Mouse (Mus musculus) G1E (cell line): ENCODE results near the gene Plxna2.

ENCODE experiments used
- CTCF ChIP-seq: IDR thresholded peaks from 2 replicates; pipeline ENCODE4 v1.5.1; 2012; ENCODE audit warnings: low read depth, low read length, inconsistent platforms, mixed read lengths
- GATA1 ChIP-seq: IDR thresholded peaks from 2 replicates; pipeline ENCODE4 v1.6.1; 2012; ENCODE audit warnings: borderline replicate concordance, low read length, inconsistent platforms, mixed read lengths
- GATA2 ChIP-seq: IDR thresholded peaks from 2 replicates; pipeline ENCODE4 v1.6.1; 2012; ENCODE audit warnings: low read depth, low read length, inconsistent platforms, borderline replicate concordance
- POLR2AphosphoS5 ChIP-seq: IDR thresholded peaks from 2 replicates; pipeline ENCODE4 v1.6.1; 2012; ENCODE audit warnings: low read depth, low read length, inconsistent platforms; ENCODE audit not compliant: insufficient replicate concordance
- TAL1 ChIP-seq: conservative IDR thresholded peaks from 2 replicates; pipeline ENCODE4 v1.6.1; 2012; ENCODE audit warnings: low read depth, low read length, inconsistent platforms, mixed read lengths

DNA sequence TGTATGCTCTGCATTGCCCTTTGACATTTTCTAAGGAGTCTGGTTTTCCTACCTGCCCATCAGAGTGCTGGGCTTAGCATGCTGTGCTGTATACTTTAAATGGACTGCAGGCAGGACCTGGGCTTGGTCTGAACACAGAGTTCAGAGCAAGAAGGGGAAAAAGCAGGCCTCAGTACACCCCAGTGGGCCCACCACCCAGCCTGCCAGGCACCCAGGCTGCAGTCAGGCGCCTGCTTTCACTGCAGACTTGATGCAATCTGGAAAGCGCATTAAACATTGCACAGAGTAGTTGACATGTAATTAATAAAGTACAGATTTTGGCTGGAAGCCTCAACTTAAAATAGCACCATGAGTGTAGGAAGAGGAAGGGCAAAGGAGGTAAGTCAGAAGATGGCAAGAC is 79.4 kb downstream of the Plxna2 start:
- TF ChIP-seq CTCF (no peak), TAL1 (no peak), POLR2AphosphoS5 (no peak), GATA1 (no peak), GATA2 (no peak)
